ENCODE assay signal across 14 mouse cellular contexts in the genomic region with DNA sequence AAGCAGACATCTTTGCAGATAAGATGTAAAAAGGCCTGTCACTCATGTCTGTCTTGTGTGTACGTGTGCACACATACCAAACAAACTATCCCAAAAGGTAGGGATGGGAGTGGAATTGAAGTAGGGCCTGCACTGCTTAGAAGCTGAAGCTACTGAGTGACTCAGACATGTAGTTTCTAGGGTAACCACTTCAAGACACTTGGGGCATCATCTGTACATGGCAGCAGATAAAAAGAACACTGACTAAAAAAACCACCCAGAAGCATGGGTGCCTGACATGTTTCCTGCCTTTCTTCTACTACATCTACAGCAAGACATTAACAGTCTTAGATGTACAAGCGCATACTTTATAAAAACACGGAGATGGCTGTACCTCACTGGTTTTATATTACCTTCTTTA.
"Had no signal": no experiment of that assay in that cellular context is flagged by ENCODE, and none has a peak within 500 bp of the region (broad histone marks: within the 10 kb centered on the region; RNA-seq: fewer than 3 reads in every experiment).

No protein-coding gene starts in this region.

- ATAC-seq: midbrain, embryonic 13.5 days; midbrain, embryonic 16.5 days had no signal

- DNase-seq: kidney, adult 11 months; kidney, adult 8-10 months; kidney, postnatal 10 days; kidney, postnatal 36 days; layer of hippocampus, postnatal 36 days; liver, embryonic 13.5 days; lung, adult 2 months; lung, postnatal 14 days; lung, postnatal 4 days; retina, postnatal 1 day; thymus, adult 18-20 months; thymus, postnatal 25 days had no signal
